Mouse (Mus musculus): ENCODE results near the gene Atg2b. TPM values are rescaled to one million over a fixed set of nuclear protein-coding genes. Genes with fewer than 3 reads are reported as not detected.

Atg2b gene
- 31.4 and 32.0 TPM in 2 replicates for polyA plus RNA-seq (2012; rRNA removed)

GRCm38 (mm10) chr12:105685001-105685691, at the start of gene Atg2b:
Atg2b (minus strand) TSS chr12:105685211.

GRCm38 (mm10) chr12:105705799-105706487, 20.9 kb upstream of the Atg2b start, which contains the start of gene Ak7:
Ak7 (plus strand) TSS chr12:105705976.

GRCm38 (mm10) chr12:105683933-105684901, 794 bp downstream of the Atg2b start, which contains the start of gene Gskip:
Gskip (plus strand) TSS chr12:105684829.

GRCm38 (mm10) chr12:105602581-105603210, 82.3 kb downstream of the Atg2b start, which contains the start of gene Bdkrb1:
Bdkrb1 (plus strand) TSS chr12:105603085.

Other genes with a start within 250 kb of the Atg2b start
- 76.4 and 79.2 TPM in 2 replicates for gene D430019H16Rik, start 231.4 kb downstream of the Atg2b start, polyA plus RNA-seq (2012; rRNA removed)
- 0.45 and 1.1 TPM in 2 replicates for gene Bdkrb2, start 122.0 kb downstream of the Atg2b start, polyA plus RNA-seq (2012; rRNA removed)
- 0.05 and 0.06 TPM in 2 replicates for gene Bdkrb1, start 82.1 kb downstream of the Atg2b start, polyA plus RNA-seq (2012; rRNA removed)
- gene Gskip, start 382 bp downstream of the Atg2b start, polyA plus RNA-seq (2012; rRNA removed) = 15.8 and 16.0 TPM in 2 replicates
- gene Ak7, start 20.8 kb upstream of the Atg2b start, polyA plus RNA-seq (2012; rRNA removed) = 3.0 and 3.1 TPM in 2 replicates
- gene Papola, start 99.5 kb upstream of the Atg2b start, polyA plus RNA-seq (2012; rRNA removed) = 166 and 174 TPM in 2 replicates